Mouse (Mus musculus) WW6 (cell line): Measurements from ENCODE around the gene Btaf1.
"Not testable (repeated sequence)": the region's sequence is repeated elsewhere in the genome, so short reads cannot be mapped to it uniquely, and the experiment has no call there.

Source experiments
- DNase-seq: peaks from one replicate; pipeline ENCODE4 v3.0.0-alpha.2; 2013; ENCODE audit warnings: low read depth, low spot score

The Btaf1 gene

DNA sequence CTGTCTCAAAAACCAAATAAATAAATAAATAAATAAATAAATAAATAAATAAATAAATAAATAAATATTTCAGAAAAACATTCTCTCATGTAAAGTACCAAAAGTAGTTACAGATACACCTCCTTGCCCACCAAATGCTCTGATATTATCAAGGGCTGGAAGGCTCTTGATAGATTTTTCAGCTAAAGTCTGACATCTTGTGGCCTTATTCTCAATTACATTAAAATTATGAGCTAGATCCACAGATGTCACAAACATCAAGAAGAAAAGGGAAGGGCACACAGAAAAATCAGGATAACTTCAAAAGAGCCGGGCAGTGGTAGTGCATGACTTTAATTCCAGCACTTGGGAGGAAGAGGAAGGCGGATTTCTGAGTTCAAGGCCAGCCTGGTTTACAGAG lies 3.9 kb upstream of the Btaf1 start:
- DNase-seq: no peak

GRCm38 (mm10) chr19:36922936-36923335 lies 2.9 kb upstream of the Btaf1 start:
- DNase-seq: no peak

DNA sequence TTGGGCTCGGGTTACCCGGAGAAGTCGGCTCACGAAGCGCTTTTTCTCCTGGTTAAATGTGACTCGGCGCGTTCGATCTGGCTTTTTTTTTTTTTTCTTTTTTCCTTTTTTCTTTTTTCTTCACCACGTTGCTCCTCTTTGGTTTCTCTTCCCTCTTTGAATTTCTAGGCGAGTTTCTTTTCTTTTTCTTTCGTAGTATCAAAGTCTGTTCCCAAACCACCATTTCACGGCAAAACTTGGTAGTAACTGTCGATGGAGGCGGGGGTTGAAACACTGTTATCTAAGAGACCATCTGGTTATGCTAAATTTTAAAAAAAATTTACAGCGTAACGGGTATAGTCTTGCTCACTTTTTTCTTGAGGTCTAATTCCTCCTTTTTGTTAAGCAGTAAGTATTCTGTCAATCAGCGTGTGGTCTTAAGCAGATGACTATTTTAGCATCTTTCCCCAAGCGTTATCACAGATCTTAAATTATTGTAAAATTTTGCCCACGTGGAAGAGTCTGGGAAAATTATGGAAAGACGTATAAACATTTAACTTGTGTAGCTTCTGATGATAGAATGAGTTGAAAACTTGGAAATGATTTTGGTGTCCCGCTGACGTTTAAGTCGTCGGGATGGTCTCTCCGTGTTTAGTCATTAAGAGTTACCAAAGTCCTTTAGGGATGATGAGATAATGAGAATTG lies 816 bp downstream of the Btaf1 start:
- no peak for DNase-seq

DNA sequence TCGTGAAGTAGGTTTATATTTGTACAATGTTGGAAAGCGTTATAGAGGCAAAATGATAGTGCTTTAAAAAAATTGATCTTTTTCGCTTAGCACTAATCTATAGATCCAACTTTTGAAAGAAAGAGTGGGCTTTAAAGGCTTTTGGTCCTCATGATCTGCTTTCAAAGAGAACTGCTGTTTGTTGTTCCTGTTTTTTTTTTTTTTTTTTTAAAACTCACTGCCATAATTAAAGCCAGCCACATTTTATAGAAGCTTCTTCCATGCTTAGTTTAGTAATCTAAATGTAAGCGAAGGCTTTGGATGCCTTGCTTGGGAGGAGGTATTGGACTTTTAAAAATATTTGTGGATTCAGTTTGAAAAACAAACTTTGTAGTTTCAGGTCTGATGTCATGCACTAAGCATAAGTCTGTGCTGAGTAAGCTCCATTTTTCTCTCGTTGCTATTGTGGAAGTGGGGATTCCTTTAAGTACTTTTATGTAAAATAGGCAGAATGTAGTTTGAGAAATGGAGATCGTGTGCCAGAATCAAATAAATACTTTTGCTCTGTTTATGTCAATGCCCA lies 2.0 kb downstream of the Btaf1 start:
- no peak for DNase-seq

DNA sequence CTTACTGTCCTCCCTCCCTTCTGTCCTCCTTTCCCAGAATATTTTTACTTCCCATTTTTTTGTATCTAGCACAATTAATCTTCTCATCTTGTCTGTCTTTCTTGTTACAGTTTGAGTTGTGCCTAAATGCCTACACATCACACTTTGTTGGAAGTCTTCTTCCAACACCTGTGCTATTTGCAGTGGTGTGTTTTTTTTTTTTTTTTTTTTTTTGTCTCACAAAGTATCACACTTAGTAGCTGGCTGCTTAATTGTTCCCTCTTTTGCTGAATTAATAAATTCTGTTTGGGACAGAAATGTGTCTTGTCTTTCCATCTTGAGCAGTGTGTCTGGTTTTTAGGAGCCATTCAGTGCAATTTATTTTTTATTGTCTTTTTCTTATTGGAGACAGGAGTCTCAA lies 3.9 kb downstream of the Btaf1 start:
- no peak for DNase-seq

- no peak for DNase-seq
These were observed 6.2 kb downstream of the Btaf1 start for GRCm38 (mm10) chr19:36932097-36932496.

GRCm38 (mm10) chr19:36932613-36933012 lies 6.7 kb downstream of the Btaf1 start:
- no peak for DNase-seq

GRCm38 (mm10) chr19:36936285-36936684 lies 10.4 kb downstream of the Btaf1 start:
- DNase-seq: no peak

GRCm38 (mm10) chr19:36938008-36938407 lies 12.1 kb downstream of the Btaf1 start:
- DNase-seq: no peak

- no peak for DNase-seq
These were observed 14.2 kb downstream of the Btaf1 start for GRCm38 (mm10) chr19:36940064-36940463.

- no peak for DNase-seq
These were observed 27.8 kb downstream of the Btaf1 start for GRCm38 (mm10) chr19:36953637-36954206.

DNA sequence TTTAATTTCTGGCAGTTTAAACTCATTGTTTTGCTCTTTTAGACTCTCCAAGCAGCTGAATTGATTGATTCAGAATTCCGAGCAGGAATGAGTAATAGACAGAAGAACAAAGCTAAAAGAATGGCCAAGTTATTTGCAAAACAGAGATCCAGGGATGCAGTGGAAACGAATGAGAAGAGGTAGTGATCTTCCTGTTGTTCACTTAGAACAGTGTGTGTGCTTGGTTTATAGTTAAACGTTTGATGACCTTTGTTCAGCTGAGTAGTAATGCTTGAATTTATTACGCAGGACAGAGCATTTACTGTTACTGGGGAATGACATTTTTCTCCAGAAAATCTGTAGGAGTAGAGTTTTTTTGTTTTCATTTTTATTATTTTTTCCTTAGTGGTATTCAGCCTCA lies 32.5 kb downstream of the Btaf1 start:
- no peak for DNase-seq

DNA sequence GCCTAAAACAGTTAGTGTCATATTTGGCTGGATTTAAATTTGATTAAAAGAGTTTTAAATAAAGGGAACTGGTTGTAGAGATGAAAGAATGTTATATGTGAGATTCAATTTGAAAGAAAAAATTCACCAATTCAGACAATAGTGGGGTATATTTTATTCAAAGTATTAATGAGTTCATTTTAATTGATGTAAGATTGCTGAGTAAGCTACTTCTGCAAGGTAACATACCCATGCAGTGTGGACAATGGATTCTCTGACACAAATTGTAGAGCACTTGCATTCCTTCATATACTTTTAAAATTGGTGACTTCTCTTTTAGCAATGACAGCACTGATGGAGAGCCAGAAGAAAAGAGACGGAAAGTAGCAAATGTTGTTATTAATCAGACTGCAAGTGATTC lies 35.4 kb downstream of the Btaf1 start:
- no peak for DNase-seq

DNA sequence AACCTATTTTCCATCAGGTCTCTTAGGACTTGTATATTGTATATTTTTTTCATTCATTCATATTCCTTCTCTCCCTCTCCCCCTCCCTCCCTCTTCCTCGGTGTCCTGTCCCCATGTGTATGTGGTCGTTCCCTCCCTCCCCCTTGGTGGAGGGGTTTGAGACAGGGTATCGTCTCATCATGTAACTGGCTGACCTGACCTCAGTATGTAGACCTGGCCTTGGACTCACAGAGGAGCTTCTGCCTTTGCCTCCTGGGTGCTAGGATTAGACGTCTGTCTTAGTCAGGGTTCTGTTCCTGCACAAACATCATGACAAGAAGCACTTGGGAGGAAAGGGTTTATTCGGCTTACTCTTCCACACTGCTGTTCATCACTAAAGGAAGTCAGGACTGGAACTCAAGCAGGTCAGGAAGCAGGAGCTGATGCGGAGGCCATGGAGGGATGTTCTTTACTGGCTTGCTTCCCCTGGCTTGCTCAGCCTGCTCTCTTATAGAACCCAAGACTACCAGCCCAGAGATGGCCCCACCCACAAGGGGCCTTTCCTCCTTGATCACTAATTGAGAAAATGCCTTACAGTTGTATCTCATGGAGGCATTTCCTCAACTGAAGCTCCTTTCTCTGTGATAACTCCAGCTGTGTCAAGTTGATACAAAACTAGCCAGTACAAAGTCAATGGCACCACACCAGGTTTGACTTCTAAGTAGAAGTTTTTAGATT lies 36.8 kb downstream of the Btaf1 start:
- DNase-seq: not testable (repeated sequence)

GRCm38 (mm10) chr19:37004557-37004956 lies 78.7 kb downstream of the Btaf1 start:
- DNase-seq: no peak

DNA sequence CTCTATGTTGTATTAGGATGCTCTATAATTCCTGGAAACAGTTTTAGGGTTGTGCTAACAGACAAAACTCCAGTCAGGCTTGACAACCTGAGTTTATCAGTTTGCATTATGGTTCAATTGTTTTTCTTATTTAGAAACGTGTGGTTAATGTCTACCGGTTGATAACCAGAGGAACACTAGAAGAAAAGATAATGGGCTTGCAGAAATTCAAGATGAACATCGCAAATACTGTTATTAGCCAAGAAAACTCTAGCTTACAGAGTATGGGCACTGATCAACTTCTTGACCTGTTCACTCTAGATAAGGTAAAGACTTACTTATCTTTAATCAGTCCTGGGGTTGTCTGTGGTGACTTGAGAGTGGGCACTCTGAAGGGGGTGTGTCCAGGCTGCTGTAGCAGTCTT lies 84.0 kb downstream of the Btaf1 start:
- no peak for DNase-seq

GRCm38 (mm10) chr19:37013461-37013860 lies 87.6 kb downstream of the Btaf1 start:
- peak; percentile 59 for DNase-seq

DNA sequence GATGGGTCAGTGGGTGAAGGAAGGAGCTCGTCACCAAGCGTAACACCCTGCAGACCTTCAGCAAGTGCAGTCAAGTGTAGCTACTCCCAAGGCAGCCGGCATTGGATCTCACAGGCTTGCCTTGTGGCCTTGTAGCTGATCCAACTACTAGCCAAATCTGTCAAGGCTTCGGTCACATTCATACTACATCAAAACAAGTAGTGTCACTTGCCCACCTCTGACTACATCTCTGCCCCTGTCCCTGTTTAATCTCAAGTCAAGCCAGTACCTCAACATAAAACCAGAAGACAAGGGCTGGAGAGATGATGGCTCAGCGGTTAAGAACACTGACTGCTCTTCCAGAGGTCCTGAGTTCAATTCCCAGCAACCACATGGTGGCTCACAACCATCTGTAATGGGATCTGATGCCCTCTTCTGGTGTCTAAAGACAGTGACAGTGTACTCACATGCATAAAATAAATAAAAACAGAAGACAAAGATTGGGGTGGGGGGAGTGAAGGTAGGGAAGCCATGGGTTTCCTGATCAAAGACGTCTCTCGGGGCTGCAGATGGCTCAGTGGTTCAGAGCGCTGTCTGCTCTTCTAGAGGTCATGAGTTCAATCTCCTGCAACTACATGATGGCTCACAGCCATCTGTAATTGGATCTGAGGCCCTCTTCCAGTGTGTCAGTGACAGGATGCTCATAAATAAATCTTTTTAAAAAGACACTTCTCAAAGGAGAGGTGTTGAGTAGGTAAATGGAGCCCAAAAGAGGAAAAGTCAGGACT lies 88.5 kb downstream of the Btaf1 start:
- no peak for DNase-seq

DNA sequence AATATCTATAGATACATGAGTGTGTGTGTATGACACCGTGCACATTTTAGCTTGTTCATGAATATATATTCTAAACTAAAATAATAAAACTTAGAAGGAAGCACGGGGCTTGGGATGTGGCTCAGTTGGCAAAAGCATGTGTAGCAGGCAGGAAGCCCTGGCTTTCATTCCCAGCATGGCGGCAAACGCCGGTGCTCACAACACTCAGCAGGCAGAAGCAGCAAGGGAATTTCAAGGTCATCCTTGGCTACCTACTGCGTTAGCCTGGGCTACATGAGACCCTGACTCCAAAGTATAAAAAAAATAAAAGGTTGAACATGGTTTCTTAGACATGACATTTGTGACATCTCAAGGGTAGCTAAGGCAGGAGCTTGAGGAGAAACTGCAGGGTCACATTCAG lies 91.0 kb downstream of the Btaf1 start:
- DNase-seq: no peak

DNA sequence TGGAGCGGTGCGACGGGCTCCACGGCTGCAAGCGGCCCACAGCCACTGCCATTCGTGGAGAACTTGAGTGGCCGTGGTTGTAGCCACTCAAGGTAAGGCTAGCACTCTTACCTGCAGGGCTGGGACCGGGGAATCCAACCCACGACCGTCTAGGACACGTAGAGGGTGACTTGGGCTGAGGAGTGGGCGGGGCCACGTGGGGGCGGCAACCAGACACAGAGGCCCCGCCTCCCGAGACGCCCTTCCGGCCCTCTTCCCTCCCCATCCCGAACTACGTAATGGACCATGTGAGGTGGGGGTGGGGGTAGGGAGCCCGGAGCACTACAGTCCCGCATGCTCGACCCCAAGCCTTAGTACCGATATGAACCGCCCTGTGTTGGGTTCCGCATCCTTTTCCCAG lies 92.5 kb downstream of the Btaf1 start:
- peak; percentile 80 for DNase-seq

GRCm38 (mm10) chr19:37018931-37019330 lies 93.1 kb downstream of the Btaf1 start:
- DNase-seq: no peak

GRCm38 (mm10) chr19:37020531-37020930 lies 94.7 kb downstream of the Btaf1 start:
- no peak for DNase-seq
